Mouse (Mus musculus) bone marrow macrophage, adult 2 months (primary cell): Measurements from ENCODE around the gene H2-Ke6.

Experiments used
- CTCF ChIP-seq: IDR thresholded peaks from 2 replicates; pipeline ENCODE4 v1.5.1; 2012; ENCODE audit warnings: low read depth, mild to moderate bottlenecking, low read length, moderate library complexity
- POLR2A ChIP-seq: IDR thresholded peaks from 2 replicates; pipeline ENCODE4 v1.6.1; 2012; ENCODE audit warnings: mild to moderate bottlenecking, low read depth, low read length, borderline replicate concordance

- TF ChIP-seq POLR2A, result no peak
- TF ChIP-seq CTCF, result peak; percentile 79
Measured at GRCm38 (mm10) chr17:34003426-34003825, 24.4 kb downstream of the H2-Ke6 start.
